Mouse (Mus musculus) embryo, embryonic 11.5 days (tissue): ENCODE measurements at regions not wholly inside any gene's neighbourhood (a gene's known extent, or its start where the extent isn't known, plus 50 kb on each side); places are given as distances from the start of the nearest gene placed in this dataset.

Source experiments
- DNase-seq: peaks from one replicate; pipeline ENCODE4 v3.0.0-alpha.2; 2012; ENCODE audit warnings: low read depth, low spot score

- DNase-seq: no peak
Measured at GRCm38 (mm10) chr6:36645415-36645814, 164.6 kb downstream of the Ptn start.

GRCm38 (mm10) chr6:36644880-36645279 is 165.1 kb downstream of the Ptn start:
- DNase-seq: peak; percentile 17

GRCm38 (mm10) chr6:36637031-36637430 is 173.0 kb downstream of the Ptn start:
- no peak for DNase-seq

- no peak for DNase-seq
Measured at GRCm38 (mm10) chr6:36627648-36628047, 182.4 kb downstream of the Ptn start.

DNA sequence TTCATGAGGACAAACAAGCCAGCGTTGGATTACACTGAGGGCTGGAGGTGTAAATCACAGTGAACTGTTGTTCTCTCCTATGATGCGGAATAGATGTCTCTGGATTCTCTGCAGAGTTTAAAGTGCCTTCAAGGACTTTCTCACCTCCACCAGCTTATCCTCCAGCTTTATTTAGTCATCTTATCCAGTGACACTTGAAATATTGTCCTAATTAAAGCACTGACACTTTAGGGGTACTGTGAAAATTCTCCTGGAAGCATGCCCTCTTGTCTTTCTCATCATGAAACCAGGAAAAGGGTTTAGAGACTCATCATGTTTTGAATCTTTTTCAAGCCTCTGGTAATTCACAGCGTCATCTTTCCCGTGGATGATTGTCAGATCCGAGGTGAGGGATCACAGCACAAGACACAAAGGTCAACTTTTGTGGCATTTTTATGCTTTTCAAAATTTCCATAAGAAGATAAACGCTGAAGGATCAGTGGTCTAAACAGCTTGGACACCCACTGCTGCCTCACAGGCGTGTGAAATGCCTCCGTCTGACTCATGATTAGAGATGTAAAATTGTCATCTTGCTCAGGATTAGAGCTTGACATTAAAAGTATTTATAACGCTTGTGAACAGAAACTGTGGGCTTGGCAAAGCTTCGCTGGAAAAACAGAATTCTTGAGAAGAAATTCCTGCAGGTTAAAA is 201.6 kb downstream of the Ptn start:
- DNase-seq: no peak

GRCm38 (mm10) chr6:36605578-36606205 is 204.3 kb downstream of the Ptn start:
- no peak for DNase-seq

DNA sequence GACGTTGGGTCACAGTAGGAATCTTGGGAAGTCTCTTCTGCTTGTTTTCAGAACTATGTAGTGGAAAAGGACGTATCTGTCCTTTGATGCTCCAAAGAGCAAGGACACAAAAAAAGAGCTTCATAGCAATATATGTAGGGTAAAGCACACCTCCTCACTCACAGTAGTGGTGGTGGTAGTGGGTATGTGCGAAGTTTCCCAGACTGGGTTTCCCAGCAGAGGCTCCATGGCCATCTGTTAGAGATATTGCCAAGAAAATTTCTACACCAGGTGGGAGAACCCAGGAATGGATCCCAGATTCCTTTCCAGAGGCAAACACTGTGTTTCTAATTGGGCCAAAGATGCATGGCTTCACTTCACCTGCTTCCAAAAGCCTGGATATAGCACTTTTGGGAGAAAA is 205.2 kb downstream of the Ptn start:
- DNase-seq: no peak

- DNase-seq: no peak
Measured at GRCm38 (mm10) chr6:36596574-36596973, 208.7 kb downstream of the Chrm2 start.

GRCm38 (mm10) chr6:36590881-36591630 is 203.2 kb downstream of the Chrm2 start:
- DNase-seq: no peak

DNA sequence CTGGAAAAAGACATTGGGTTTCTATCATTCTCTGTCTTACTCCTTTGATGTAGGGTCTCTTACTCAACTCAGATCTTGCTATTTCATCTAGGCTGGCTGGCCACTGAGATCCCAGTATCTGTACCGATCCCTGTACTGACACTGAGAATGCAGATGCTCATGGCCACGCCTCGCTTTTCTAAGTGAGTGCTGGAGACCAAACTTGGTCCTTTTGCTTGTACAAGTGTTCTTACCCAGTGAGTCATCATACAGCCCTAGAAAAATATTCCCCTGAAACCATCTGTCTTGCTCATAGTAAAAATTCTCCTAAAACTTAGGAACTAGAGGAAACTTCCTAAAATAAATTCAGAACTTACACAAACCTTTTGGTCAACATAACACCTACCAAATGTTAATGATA is 193.2 kb downstream of the Chrm2 start:
- DNase-seq: no peak
